Mouse (Mus musculus) liver, adult 2 months (tissue): ENCODE measurements around the gene Dazap2.

ENCODE experiments used
- CTCF ChIP-seq: fragments of 200-500 bp; IDR thresholded peaks from 2 replicates; pipeline ENCODE4 v1.5.1; 2011; ENCODE audit warnings: low read depth, low read length, control low read depth
- POLR2A ChIP-seq: fragments of 200-500 bp; IDR thresholded peaks from 2 replicates; pipeline ENCODE4 v1.6.1; 2011; ENCODE audit warnings: low read length, control low read depth; ENCODE audit not compliant: insufficient read depth; ENCODE audit errors: extremely low read depth

DNA sequence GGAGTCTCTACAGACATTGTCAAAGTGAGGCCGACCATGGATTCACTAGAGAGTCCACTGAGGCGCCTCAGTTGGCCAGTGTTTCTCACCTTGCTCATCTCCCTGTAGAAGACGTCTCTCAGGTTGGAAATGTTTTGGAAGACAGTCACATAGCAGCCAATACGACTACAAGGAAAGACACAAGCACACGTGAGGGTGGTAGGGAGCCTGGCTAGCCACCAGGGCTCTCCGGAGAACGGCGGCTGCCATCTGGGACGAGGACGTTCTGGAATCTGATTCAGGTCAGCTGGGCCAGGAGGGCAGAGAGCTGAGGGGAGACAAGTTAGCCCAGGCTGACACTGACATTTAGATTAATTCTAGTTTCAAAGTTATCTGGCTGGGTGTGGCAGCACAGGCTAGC, 35.0 kb downstream of the Dazap2 start:
- no peak for TF ChIP-seq CTCF
- no peak for TF ChIP-seq POLR2A
